Mouse (Mus musculus): ENCODE results near the gene Rbbp9. TPM values are rescaled to one million over a fixed set of nuclear protein-coding genes. Genes with fewer than 3 reads are reported as not detected.

Gene Rbbp9
- polyA plus RNA-seq, 1 experiment from 2014 or later, result 53.8 TPM

DNA sequence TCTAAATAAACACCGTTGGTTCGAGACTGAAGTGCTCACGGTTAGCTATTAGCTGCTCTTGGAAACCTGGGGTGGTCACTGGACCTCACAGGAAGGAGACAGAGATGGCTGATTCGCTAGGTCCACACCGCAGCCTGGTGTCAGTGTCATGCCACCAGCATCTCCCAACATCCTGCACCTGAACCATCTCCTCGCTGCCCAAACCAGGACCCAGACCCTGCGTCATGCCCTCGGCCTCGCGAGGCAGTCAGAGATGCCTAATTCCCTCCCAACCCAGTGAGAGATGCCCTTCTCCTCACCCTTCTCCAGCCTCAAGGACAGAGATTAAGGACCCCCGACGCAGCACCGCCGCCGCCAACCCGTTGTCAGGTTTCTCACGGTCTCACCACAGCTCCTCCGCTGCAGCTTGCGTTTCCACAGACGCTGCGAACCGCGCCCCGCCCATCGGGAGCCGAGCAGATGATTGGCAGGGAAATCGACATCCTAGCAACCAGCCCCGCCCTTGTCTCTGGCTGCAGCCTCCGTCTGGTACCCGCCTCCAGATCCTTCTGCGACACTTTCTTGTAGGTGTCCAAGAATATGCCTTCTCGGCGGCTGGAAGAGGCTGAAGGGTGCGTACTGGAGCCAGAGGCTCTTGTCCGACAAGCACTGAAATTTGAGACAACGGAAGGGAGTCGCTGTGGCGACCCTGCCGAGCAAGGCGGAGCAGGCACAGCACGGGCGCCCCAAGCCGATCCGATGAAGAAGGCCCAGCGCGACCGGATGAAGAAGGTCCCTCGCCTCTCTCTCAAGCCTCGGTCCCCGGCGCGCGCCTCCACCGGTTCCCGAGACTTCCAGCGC is 23.5 kb downstream of the Rbbp9 start, which contains the start of the genes Dzank1 and Polr3f:
TSS of gene Dzank1 (minus strand) at position 434 of the 840 bp plus-strand sequence.
TSS of gene Polr3f (plus strand) at position 738 of the 840 bp plus-strand sequence.
- peak within 1 kb of the TSS; percentile 98 for H3K4me3 ChIP-seq (ENCODE audit: low read length)
- peaks cover 6% of the 10 kb centered on the region for H3K36me3 ChIP-seq (ENCODE audit: control insufficient read depth, insufficient read depth, low read length)
- WGBS, result 1% methylated on average over 56 of the region's 56 CpGs

DNA sequence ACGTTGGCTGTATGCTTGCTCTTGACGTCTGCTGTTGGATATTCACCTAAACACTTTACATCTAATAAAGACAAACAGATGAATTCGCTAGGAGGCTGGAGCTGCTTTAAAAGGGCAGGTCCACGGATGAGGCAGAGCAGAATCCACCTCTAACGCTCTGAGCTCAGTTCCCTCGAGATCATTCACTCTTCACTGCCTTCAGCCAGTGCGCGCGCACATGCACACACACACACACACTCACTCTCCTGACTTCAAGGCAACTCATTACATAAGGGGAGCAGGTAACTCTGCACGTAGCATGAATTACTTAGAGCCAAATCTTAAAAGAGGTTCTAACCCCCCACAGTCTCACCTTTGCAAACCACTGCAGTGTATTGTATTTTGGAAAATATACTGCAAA is 24.8 kb downstream of the Rbbp9 start:
- Histone ChIP-seq H3K36me3 (ENCODE audit: control insufficient read depth, insufficient read depth, low read length) (peaks cover 6% of the 10 kb centered on the region; the same call in 1 of the 2 replicates), H3K27ac (ENCODE audit: low read depth, low read length) (no peak overlapping the region), H3K4me3 (ENCODE audit: low read length) (peak overlapping the region; percentile 98), H3K27me3 (replicated peaks; ENCODE audit: control insufficient read depth, insufficient read depth, low read length) (no peaks in the 10 kb centered on the region), H3K4me1 (ENCODE audit: control insufficient read depth, insufficient read depth, low read depth, low read length) (peaks cover 23% of the 10 kb centered on the region), H3K4me2 (ENCODE audit: low read length) (peak overlapping the region; percentile 86), H3K9ac (ENCODE audit: low read depth, low read length) (peak overlapping the region; percentile 53), H3K9me3 (ENCODE audit: control insufficient read depth, low read length) (no peaks in the 10 kb centered on the region)
- WGBS, result 47% methylated on average over 10 of the region's 10 CpGs
- ATAC-seq, result no peak

More for the DNA sequence above, 23.5 kb downstream of the Rbbp9 start, which contains the start of the genes Dzank1 and Polr3f:
- H3K9ac ChIP-seq (ENCODE audit: low read depth, low read length), result peak within 1 kb of the TSS; percentile 87
- peak within 1 kb of the TSS; percentile 98 for H3K27ac ChIP-seq (ENCODE audit: low read depth, low read length)
- peaks cover 23% of the 10 kb centered on the region for H3K4me1 ChIP-seq (ENCODE audit: control insufficient read depth, insufficient read depth, low read depth, low read length)
- peak; percentile 98 for ATAC-seq
- peak within 1 kb of the TSS; percentile 86 for H3K4me2 ChIP-seq (ENCODE audit: low read length)
- no peaks in the 10 kb centered on the region for H3K27me3 ChIP-seq (replicated peaks; ENCODE audit: control insufficient read depth, insufficient read depth, low read length)
- H3K9me3 ChIP-seq (ENCODE audit: control insufficient read depth, low read length), result no peaks in the 10 kb centered on the region

DNA sequence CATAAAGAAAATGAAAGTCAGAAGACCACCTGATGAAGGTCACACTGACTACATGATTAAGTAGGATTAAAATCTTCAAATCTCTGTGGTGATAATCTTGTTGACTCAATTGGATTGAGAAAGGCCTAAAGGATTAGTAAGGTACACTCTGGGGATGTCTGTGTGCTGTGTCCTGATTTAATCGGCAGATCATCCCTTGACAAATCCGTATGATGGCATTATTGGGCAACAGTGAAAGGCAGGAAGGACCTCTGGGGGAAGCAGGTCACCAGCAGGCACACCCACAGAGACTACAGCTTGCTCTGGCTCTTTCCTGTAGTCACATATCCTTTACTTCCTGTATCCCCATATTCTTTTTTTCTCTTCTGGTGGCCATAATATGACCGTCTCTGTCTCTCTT is 30.9 kb downstream of the Rbbp9 start:
- Histone ChIP-seq H3K27me3 (replicated peaks; ENCODE audit: control insufficient read depth, insufficient read depth, low read length) (no peaks in the 10 kb centered on the region), H3K4me3 (ENCODE audit: low read length) (no peak overlapping the region), H3K9ac (ENCODE audit: low read depth, low read length) (no peak overlapping the region), H3K4me1 (ENCODE audit: control insufficient read depth, insufficient read depth, low read depth, low read length) (no peaks in the 10 kb centered on the region), H3K9me3 (ENCODE audit: control insufficient read depth, low read length) (no peaks in the 10 kb centered on the region), H3K4me2 (ENCODE audit: low read length) (no peak overlapping the region), H3K36me3 (ENCODE audit: control insufficient read depth, insufficient read depth, low read length) (peaks cover 14% of the 10 kb centered on the region; the same call in 1 of the 2 replicates), H3K27ac (ENCODE audit: low read depth, low read length) (no peak overlapping the region)
- 78% methylated on average over 3 of the region's 3 CpGs for WGBS
- ATAC-seq, result no peak

DNA sequence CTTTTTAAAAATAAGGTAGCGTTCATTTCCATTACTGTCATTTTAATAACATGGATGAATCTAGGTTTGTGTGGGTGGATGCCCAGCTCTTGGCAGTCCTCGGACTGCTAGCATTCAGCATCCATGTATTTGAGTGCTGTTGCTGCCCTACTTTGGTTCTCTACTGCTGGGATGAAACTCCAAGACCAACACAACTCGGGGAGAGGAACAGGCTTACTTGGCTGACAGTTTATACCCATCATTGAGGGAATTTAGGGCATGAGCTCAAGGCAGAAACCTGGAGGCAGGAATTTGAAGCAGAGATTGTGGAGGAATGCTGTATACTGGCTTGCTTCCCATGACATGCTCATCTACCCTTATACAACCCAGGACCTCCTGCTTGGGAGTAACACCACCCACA is 36.0 kb downstream of the Rbbp9 start:
- no peak overlapping the region for H3K4me2 ChIP-seq (ENCODE audit: low read length)
- no peaks in the 10 kb centered on the region for H3K4me1 ChIP-seq (ENCODE audit: control insufficient read depth, insufficient read depth, low read depth, low read length)
- ATAC-seq, result no peak
- no peak overlapping the region for H3K4me3 ChIP-seq (ENCODE audit: low read length)
- WGBS, result 86% methylated on average over 3 of the region's 3 CpGs
- peaks cover 13% of the 10 kb centered on the region for H3K36me3 ChIP-seq (ENCODE audit: control insufficient read depth, insufficient read depth, low read length)
- H3K9me3 ChIP-seq (ENCODE audit: control insufficient read depth, low read length), result no peaks in the 10 kb centered on the region
- no peak overlapping the region for H3K9ac ChIP-seq (ENCODE audit: low read depth, low read length)
- no peak overlapping the region for H3K27ac ChIP-seq (ENCODE audit: low read depth, low read length)
- H3K27me3 ChIP-seq (replicated peaks; ENCODE audit: control insufficient read depth, insufficient read depth, low read length), result no peaks in the 10 kb centered on the region

DNA sequence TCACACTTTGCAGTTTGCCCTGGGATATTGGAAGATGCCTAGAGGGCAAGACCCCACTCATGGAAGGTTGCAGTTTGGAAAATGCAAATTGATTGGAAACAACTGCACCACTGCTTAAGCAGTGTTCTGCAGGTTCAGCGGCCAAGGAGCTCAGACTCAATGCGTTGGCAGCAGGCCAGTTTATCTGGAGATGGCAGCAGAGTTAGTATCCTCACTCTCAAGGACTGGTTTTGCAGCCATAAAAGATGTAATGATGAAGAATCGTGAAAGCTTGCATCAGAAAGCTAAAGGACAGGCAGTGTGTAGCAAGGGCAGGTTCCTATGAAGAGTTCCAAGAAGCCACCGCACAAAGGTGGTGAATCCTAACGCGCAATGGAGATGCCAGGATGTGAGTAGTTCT is 48.5 kb downstream of the Rbbp9 start:
- WGBS, result 91% methylated on average over 6 of the region's 6 CpGs
- no peaks in the 10 kb centered on the region for H3K4me1 ChIP-seq (ENCODE audit: control insufficient read depth, insufficient read depth, low read depth, low read length)
- H3K9ac ChIP-seq (ENCODE audit: low read depth, low read length), result no peak overlapping the region
- no peak overlapping the region for H3K27ac ChIP-seq (ENCODE audit: low read depth, low read length)
- no peaks in the 10 kb centered on the region for H3K9me3 ChIP-seq (ENCODE audit: control insufficient read depth, low read length)
- no peak overlapping the region for H3K4me2 ChIP-seq (ENCODE audit: low read length)
- no peak overlapping the region for H3K4me3 ChIP-seq (ENCODE audit: low read length)
- no peaks in the 10 kb centered on the region for H3K27me3 ChIP-seq (replicated peaks; ENCODE audit: control insufficient read depth, insufficient read depth, low read length)
- ATAC-seq, result no peak
- peaks cover 20% of the 10 kb centered on the region for H3K36me3 ChIP-seq (ENCODE audit: control insufficient read depth, insufficient read depth, low read length)

Other genes starting within 250 kb of the Rbbp9 start
- 0.10 TPM in 1 of 2 replicates, not detected in the other for gene Ovol2, start 218.7 kb downstream of the Rbbp9 start, polyA plus RNA-seq (2015; fragmentation: Nextera tagmentation; extraction: Ambion mirVana)
- 23.2 and 29.5 TPM in 2 replicates for gene Kat14, start 181.9 kb downstream of the Rbbp9 start, polyA plus RNA-seq (2015; fragmentation: Nextera tagmentation; extraction: Ambion mirVana)
- 1.3 and 2.2 TPM in 2 replicates for gene Pet117, start 181.9 kb downstream of the Rbbp9 start, polyA plus RNA-seq (2015; fragmentation: Nextera tagmentation; extraction: Ambion mirVana)
- gene Dzank1, start 23.5 kb downstream of the Rbbp9 start, polyA plus RNA-seq (2015; fragmentation: Nextera tagmentation; extraction: Ambion mirVana), result 18.2 and 20.1 TPM in 2 replicates
- gene Polr3f, start 23.2 kb downstream of the Rbbp9 start, polyA plus RNA-seq (2015; fragmentation: Nextera tagmentation; extraction: Ambion mirVana), result 21.5 and 23.9 TPM in 2 replicates
- 67.1 and 70.9 TPM in 2 replicates for gene Sec23b, start 5.4 kb upstream of the Rbbp9 start, polyA plus RNA-seq (2015; fragmentation: Nextera tagmentation; extraction: Ambion mirVana)
- gene Smim26, start 43.2 kb upstream of the Rbbp9 start, polyA plus RNA-seq (2015; fragmentation: Nextera tagmentation; extraction: Ambion mirVana), result 59.8 and 63.3 TPM in 2 replicates
- gene Dtd1, start 49.0 kb upstream of the Rbbp9 start, polyA plus RNA-seq (2015; fragmentation: Nextera tagmentation; extraction: Ambion mirVana), result 137 and 144 TPM in 2 replicates